Mouse (Mus musculus) liver, adult 2 months (tissue): ENCODE data around the gene Susd5.

ENCODE experiments used
- CTCF ChIP-seq: fragments of 200-500 bp; IDR thresholded peaks from 2 replicates; pipeline ENCODE4 v1.5.1; 2011; ENCODE audit warnings: low read depth, low read length, control low read depth
- POLR2A ChIP-seq: fragments of 200-500 bp; IDR thresholded peaks from 2 replicates; pipeline ENCODE4 v1.6.1; 2011; ENCODE audit warnings: low read length, control low read depth; ENCODE audit not compliant: insufficient read depth; ENCODE audit errors: extremely low read depth

DNA sequence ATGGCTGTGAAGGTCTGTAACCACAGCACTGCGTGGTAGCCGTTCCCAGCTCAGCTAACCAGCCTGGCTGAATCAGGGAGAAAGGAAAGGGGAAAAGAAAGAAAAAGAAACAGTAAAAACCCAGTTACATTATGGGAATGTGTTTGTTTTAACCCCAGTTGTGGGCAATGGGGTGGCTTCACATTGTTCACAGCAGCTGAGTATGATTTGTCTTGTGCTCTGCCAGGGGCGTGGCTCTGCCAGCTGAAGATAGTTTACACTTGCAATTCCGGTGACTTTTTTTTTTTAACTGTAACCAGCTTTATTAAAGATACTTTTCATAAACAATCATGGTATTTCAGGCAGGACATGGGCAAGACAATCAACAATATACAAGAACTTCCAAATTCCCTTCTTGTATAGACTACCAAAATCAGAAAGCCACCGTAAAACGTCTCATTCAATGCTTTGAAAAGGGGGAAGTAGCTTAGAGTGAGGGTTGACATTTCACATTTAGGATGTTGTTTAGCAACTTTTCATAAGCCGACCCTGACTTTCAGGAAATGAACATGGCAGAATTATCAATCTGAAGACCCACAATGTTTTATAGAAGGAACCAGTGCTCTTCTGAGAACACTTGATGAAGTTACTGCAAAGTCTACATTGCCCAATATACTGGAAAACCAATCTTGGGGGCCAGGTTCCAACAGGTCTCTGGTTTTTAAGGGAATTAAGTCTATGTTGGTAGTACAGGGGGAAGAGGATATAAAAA lies 37.8 kb upstream of the Susd5 start:
- TF ChIP-seq CTCF: no peak
- no peak for TF ChIP-seq POLR2A
